Mouse (Mus musculus) midbrain, embryonic 14.5 days (tissue): Measurements from ENCODE around the gene Apba2. TPM values are rescaled to one million over a fixed set of nuclear protein-coding genes. Genes with fewer than 3 reads are reported as not detected.

Source experiments
- ATAC-seq: fragments of 200-750 bp; cut with Nextera tagmentation; 2 replicates; pipeline ENCODE4 v1.8.0; 2017; ENCODE audit warnings: moderate number of reproducible peaks, moderate library complexity; ENCODE audit not compliant: low FRiP score, low TSS enrichment
- DNase-seq: peaks from one replicate; pipeline ENCODE4 v3.0.0-alpha.2; 2015
- H3K27ac ChIP-seq: fragments of 300-500 bp; sonication (generic); replicated peaks from 2 replicates; pipeline ENCODE4 v1.5.1; 2014; ENCODE audit warnings: mild to moderate bottlenecking, low read depth, low read length, moderate library complexity
- H3K27me3 ChIP-seq: fragments of 300-500 bp; sonication (generic); 2 replicates; pipeline ENCODE4 v1.6.1; 2014; ENCODE audit warnings: low read length, control low read depth, mixed read lengths; ENCODE audit not compliant: control insufficient read depth, insufficient read depth
- H3K36me3 ChIP-seq: fragments of 300-500 bp; sonication (generic); 2 replicates; pipeline ENCODE4 v1.6.1; 2014; ENCODE audit warnings: low read length, control low read depth; ENCODE audit not compliant: control insufficient read depth, insufficient read depth
- H3K4me1 ChIP-seq: fragments of 300-500 bp; sonication (generic); 2 replicates; pipeline ENCODE4 v1.6.1; 2014; ENCODE audit warnings: mild to moderate bottlenecking, antibody characterized with exemption, low read length, control low read depth; ENCODE audit not compliant: control insufficient read depth, insufficient read depth
- H3K4me2 ChIP-seq: fragments of 300-500 bp; sonication (generic); 2 replicates; pipeline ENCODE4 v1.6.1; 2014; ENCODE audit warnings: mild to moderate bottlenecking, low read length, moderate library complexity
- H3K4me3 ChIP-seq: fragments of 300-500 bp; sonication (generic); replicated peaks from 2 replicates; pipeline ENCODE4 v1.5.1; 2014; ENCODE audit warnings: low read depth, low read length
- H3K9ac ChIP-seq: fragments of 300-500 bp; sonication (generic); replicated peaks from 2 replicates; pipeline ENCODE4 v1.6.1; 2014; ENCODE audit warnings: mild to moderate bottlenecking, low read length, moderate library complexity
- H3K9me3 ChIP-seq: fragments of 300-500 bp; sonication (generic); 2 replicates; pipeline ENCODE4 v1.6.1; 2016; ENCODE audit warnings: low read length, control low read depth, mixed read lengths; ENCODE audit not compliant: control insufficient read depth
- WGBS: fragments of 180-500 bp; shearing (Covaris S2); extraction: QIAGEN DNeasy Blood & Tissue Kit; methylation state at CpG from one replicate; pipeline ENCODE4 v1.1.7; 2014; 5-methylcytosine and 5-hydroxymethylcytosine counted together
- polyA plus RNA-seq: library from polyadenylated mRNA; unstranded; fragments of >200 nt; fragmentation: Nextera tagmentation; extraction: Ambion mirVana; gene quantifications from 2 replicates; pipeline ENCODE4 v1.2.1, GENCODE M21; 2014

The Apba2 gene
- polyA plus RNA-seq: 181 and 184 TPM in 2 replicates

DNA sequence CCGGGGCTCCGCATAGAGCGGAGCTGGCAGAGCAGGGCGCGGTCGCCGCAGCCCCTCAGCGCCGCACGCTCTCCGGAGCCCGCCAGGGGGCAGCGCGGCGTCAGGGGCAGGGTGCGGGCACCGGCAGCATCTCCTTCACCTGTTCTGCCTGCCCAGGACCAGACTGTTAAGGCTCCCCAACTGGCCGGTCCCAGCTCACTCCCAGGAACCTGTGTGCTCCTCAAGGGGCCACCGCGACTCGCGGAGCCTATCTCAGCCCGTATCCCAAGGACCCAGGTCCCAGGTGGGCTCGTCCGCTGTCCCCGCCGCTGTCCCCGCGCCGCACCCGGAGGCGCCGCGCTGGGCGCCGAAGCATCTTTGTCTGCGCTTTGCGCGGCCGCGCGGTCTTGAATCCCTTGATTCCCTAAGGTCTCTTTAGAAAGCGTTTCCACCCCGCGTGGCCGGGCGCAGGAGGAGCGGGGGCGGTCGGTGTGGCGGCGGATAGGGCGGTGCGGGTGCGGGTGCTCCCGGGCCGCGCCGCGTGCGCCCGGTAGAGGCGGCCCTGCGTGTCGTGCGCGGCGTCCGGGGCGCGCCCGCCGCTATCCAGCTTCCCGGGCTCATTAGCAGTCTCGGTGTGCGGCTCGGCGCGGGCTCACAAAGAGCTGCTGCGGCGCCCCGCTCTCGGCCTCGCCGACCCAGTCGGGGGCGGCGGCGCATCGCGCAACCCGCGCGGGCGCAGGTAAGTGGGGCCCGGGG is at the start of gene Apba2:
Gene Apba2, plus strand, starts transcription at position 171 of the 735 bp plus-strand sequence.
- peak within 1 kb of the TSS; percentile 69 for H3K4me2 ChIP-seq
- H3K9ac ChIP-seq: peak within 1 kb of the TSS; percentile 99
- DNase-seq (peak; percentile 89), ATAC-seq (peak; percentile 87)
- H3K9me3 ChIP-seq: no peaks in the 10 kb centered on the region
- H3K36me3 ChIP-seq: no peaks in the 10 kb centered on the region
- under 1% methylated on average over 91 of the region's 96 CpGs for WGBS
- peaks cover 28% of the 10 kb centered on the region for H3K4me1 ChIP-seq
- no peaks in the 10 kb centered on the region for H3K27me3 ChIP-seq
- peak within 1 kb of the TSS; percentile 90 for H3K4me3 ChIP-seq
- peak within 1 kb of the TSS; percentile 98 for H3K27ac ChIP-seq

- DNase-seq: no peak
- H3K9ac ChIP-seq: no peak overlapping the region
- no peak overlapping the region for H3K27ac ChIP-seq
- H3K27me3 ChIP-seq: no peaks in the 10 kb centered on the region
- no peaks in the 10 kb centered on the region for H3K36me3 ChIP-seq
- H3K4me2 ChIP-seq: no peak overlapping the region
- no peak overlapping the region for H3K4me3 ChIP-seq
- ATAC-seq: no peak
- WGBS: 90% methylated on average over 5 of the region's 5 CpGs
- H3K4me1 ChIP-seq: peaks cover 5% of the 10 kb centered on the region; the same call in 1 of the 2 replicates
- H3K9me3 ChIP-seq: no peaks in the 10 kb centered on the region
Observed at GRCm38 (mm10) chr7:64451861-64452382, 49.6 kb upstream of the Apba2 start.

DNA sequence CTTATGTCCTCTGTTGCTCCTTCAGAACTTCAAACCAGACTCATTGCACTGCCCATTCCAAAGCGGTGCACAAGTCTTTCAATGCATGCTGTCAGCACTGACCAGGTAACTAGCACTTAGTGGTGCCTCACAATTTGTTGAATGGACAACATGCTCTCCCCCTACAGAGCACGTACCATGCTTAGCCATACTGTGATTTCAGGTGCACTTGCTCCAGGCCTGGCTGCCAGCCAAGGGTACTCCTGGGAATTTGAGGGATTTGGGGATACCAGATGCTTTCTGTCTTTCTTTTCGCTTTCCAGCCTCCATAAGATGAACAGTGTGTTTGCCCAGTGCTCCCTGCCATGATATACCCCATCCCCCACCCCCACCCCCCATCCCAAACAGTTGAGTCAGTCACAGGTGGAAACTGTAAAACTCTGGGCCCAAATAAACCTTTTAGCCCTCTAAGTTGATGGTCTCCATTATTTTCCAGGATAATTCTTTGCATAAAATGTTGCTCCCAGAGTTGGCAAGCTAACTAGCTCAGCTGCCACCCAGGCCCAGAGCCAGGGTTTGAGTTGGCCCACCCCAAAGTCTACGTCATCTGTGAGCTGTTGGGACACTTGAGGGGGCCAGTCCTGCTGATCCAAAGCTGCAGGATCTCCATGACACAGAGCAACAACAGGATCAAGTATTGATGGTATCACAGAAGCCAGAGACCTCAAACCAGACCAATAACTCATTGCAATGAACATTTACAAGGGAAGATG is 48.9 kb upstream of the Apba2 start:
- ATAC-seq (no peak), DNase-seq (peak; percentile 33)
- no peak overlapping the region for H3K4me3 ChIP-seq
- H3K27me3 ChIP-seq: no peaks in the 10 kb centered on the region
- H3K9ac ChIP-seq: no peak overlapping the region
- H3K27ac ChIP-seq: no peak overlapping the region
- no peaks in the 10 kb centered on the region for H3K9me3 ChIP-seq
- H3K4me1 ChIP-seq: peaks cover 5% of the 10 kb centered on the region; the same call in 1 of the 2 replicates
- H3K4me2 ChIP-seq: no peak overlapping the region
- no peaks in the 10 kb centered on the region for H3K36me3 ChIP-seq
- 73% methylated on average over 4 of the region's 4 CpGs for WGBS

DNA sequence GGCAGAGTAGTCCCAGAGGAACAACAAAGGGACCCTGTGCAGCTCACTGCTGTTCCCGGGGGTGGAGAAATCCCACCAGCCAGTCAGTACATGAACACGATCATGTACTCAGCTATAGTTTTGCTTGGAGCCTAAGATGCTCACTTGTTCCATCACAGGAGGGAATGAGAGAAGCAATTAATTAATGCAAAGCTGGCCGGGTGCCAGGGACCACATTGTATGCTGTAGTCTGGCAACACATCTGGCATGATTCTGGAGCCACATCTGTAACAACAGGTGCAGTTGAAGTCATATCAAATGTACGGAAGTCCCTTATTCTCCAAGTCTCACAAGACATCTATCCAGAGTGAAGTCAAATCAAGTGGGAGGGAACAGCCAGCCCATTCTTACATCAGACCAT is 45.3 kb upstream of the Apba2 start:
- Histone ChIP-seq H3K36me3 (no peaks in the 10 kb centered on the region), H3K9me3 (no peaks in the 10 kb centered on the region), H3K4me2 (no peak overlapping the region), H3K4me1 (peaks cover 4% of the 10 kb centered on the region; the same call in 1 of the 2 replicates), H3K9ac (no peak overlapping the region), H3K27me3 (no peaks in the 10 kb centered on the region), H3K27ac (no peak overlapping the region), H3K4me3 (no peak overlapping the region)
- ATAC-seq (no peak), DNase-seq (peak; percentile 18)
- 87% methylated on average over 4 of the region's 4 CpGs for WGBS

- H3K4me1 ChIP-seq: no peaks in the 10 kb centered on the region; the same call in 1 of the 2 replicates
- H3K4me3 ChIP-seq: no peak overlapping the region
- H3K9me3 ChIP-seq: no peaks in the 10 kb centered on the region
- H3K27ac ChIP-seq: no peak overlapping the region
- H3K4me2 ChIP-seq: no peak overlapping the region
- 57% methylated on average over 3 of the region's 3 CpGs for WGBS
- no peaks in the 10 kb centered on the region for H3K36me3 ChIP-seq
- no peaks in the 10 kb centered on the region for H3K27me3 ChIP-seq
- H3K9ac ChIP-seq: no peak overlapping the region
- no peak for ATAC-seq
- DNase-seq: no peak
Observed at GRCm38 (mm10) chr7:64456676-64457075, 44.8 kb upstream of the Apba2 start.

- WGBS: 71% methylated on average over 2 of the region's 2 CpGs
- Histone ChIP-seq H3K36me3 (no peaks in the 10 kb centered on the region), H3K9ac (no peak overlapping the region)
Observed at GRCm38 (mm10) chr7:64457811-64458210, 43.7 kb upstream of the Apba2 start.

GRCm38 (mm10) chr7:64497438-64497837 is 4.1 kb upstream of the Apba2 start:
- H3K9ac ChIP-seq: no peak overlapping the region
- no peaks in the 10 kb centered on the region for H3K36me3 ChIP-seq
- no peak overlapping the region for H3K27ac ChIP-seq
- H3K27me3 ChIP-seq: no peaks in the 10 kb centered on the region
- peak; percentile 51 for DNase-seq
- H3K4me1 ChIP-seq: no peaks in the 10 kb centered on the region
- ATAC-seq: no peak
- no peaks in the 10 kb centered on the region for H3K9me3 ChIP-seq
- 41% methylated on average over 10 of the region's 10 CpGs for WGBS
- no peak overlapping the region for H3K4me2 ChIP-seq
- H3K4me3 ChIP-seq: no peak overlapping the region

More at GRCm38 (mm10) chr7:64457811-64458210, 43.7 kb upstream of the Apba2 start:
- Histone ChIP-seq H3K4me2 (no peak overlapping the region), H3K4me3 (no peak overlapping the region), H3K27ac (no peak overlapping the region), H3K9me3 (no peaks in the 10 kb centered on the region), H3K4me1 (no peaks in the 10 kb centered on the region), H3K27me3 (no peaks in the 10 kb centered on the region)
- no peak for DNase-seq
- ATAC-seq: no peak

GRCm38 (mm10) chr7:64502271-64503180 is 1.0 kb downstream of the Apba2 start:
- H3K27ac ChIP-seq: peak overlapping the region; percentile 98
- peak overlapping the region; percentile 99 for H3K9ac ChIP-seq
- peaks cover 35% of the 10 kb centered on the region for H3K4me1 ChIP-seq
- H3K9me3 ChIP-seq: no peaks in the 10 kb centered on the region
- 1% methylated on average over 47 of the region's 47 CpGs for WGBS
- H3K36me3 ChIP-seq: no peaks in the 10 kb centered on the region
- ATAC-seq (peak; percentile 48), DNase-seq (peak; percentile 77)
- H3K4me3 ChIP-seq: peak overlapping the region; percentile 90
- peak overlapping the region; percentile 69 for H3K4me2 ChIP-seq
- no peaks in the 10 kb centered on the region for H3K27me3 ChIP-seq
